Mouse (Mus musculus) embryonic facial prominence, embryonic 15.5 days (tissue): ENCODE measurements around the gene Trim13. TPM values are rescaled to one million over a fixed set of nuclear protein-coding genes. Genes with fewer than 3 reads are reported as not detected.
A peak's percentile ranks its signal among the peaks of the same experiment; 100 is the strongest.

Experiments
- microRNA counts: library from miRNA; unstranded; fragments of <30 nt; microRNA quantifications from one replicate; lab custom pipeline; 2016
- microRNA-seq: library from miRNA; unstranded; fragments of <30 nt; microRNA quantifications from one replicate; pipeline ENCODE4, GENCODE M21; 2016; ENCODE audit warnings: borderline number of aligned reads
- polyA plus RNA-seq: library from polyadenylated mRNA; unstranded; fragments of >200 nt; fragmentation: Nextera tagmentation; extraction: Ambion mirVana; gene quantifications from 2 replicates; pipeline ENCODE4 v1.2.1, GENCODE M21; 2015

Trim13 gene
- polyA plus RNA-seq, 1 experiment from 2014 or later, result 21.2 TPM

MicroRNAs within 50 kb of the gene (microRNA counts, 519-probe panel; counts per million panel counts)
- microRNA mmu-miR-15a (lab: Ali Mortazavi, UCI) (3,941 counts per million, percentile 92 among the panel's probes with 10 or more counts), microRNA mmu-miR-16 (lab: Ali Mortazavi, UCI) (4,876 counts per million, percentile 99 among the panel's probes with 10 or more counts)

Small RNA genes within 50 kb of the gene (microRNA-seq; reads per million reads assigned to microRNA genes)
- gene Mir15a, result 3,123 reads per million, percentile 86 among the genes with 10 or more reads in this experiment
- 1,632 reads per million, percentile 81 among the genes with 10 or more reads in this experiment for gene Mir16-1

Other genes with a start within 250 kb of the Trim13 start
- 12.0 and 12.2 TPM in 2 replicates for gene Ebpl, start 237.8 kb upstream of the Trim13 start, polyA plus RNA-seq
- 44.4 and 45.1 TPM in 2 replicates for gene Kpna3, start 158.4 kb upstream of the Trim13 start, polyA plus RNA-seq
- 23.5 and 23.8 TPM in 2 replicates for gene Spryd7, start 41.4 kb upstream of the Trim13 start, polyA plus RNA-seq
- gene Kcnrg, start 9.2 kb downstream of the Trim13 start, polyA plus RNA-seq, result 2.2 and 3.3 TPM in 2 replicates